Mouse (Mus musculus): ENCODE data around the gene Grap2. TPM values are rescaled to one million over a fixed set of nuclear protein-coding genes. Genes with fewer than 3 reads are reported as not detected.

The Grap2 gene
- polyA plus RNA-seq, 1 experiment, result 16.9 TPM

GRCm38 (mm10) chr15:80658815-80659471, 86.5 kb downstream of the Grap2 start:
- Histone ChIP-seq H3K9me3 (ENCODE audit: control insufficient read depth, low read length) (no peaks in the 10 kb centered on the region), H3K4me3 (replicated peaks) (no peak overlapping the region), H3K4me1 (ENCODE audit: control insufficient read depth) (no peaks in the 10 kb centered on the region), H3K36me3 (ENCODE audit: control insufficient read depth) (no peaks in the 10 kb centered on the region), H3K27me3 (ENCODE audit: control insufficient read depth) (peaks cover 24% of the 10 kb centered on the region)
- TF ChIP-seq TAL1 (IDR thresholded peaks at IDR 0.05; ENCODE audit: low read length) (no peak), GATA1 (IDR thresholded peaks at IDR 0.05; ENCODE audit: low read length) (no peak)

- no peaks in the 10 kb centered on the region for H3K9me3 ChIP-seq (ENCODE audit: control insufficient read depth, low read length)
- peaks cover 20% of the 10 kb centered on the region for H3K27me3 ChIP-seq (ENCODE audit: control insufficient read depth)
- no peak overlapping the region for H3K4me3 ChIP-seq (replicated peaks)
- TF ChIP-seq GATA1 (IDR thresholded peaks at IDR 0.05; ENCODE audit: low read length) (no peak), TAL1 (IDR thresholded peaks at IDR 0.05; ENCODE audit: low read length) (no peak)
- no peaks in the 10 kb centered on the region for H3K36me3 ChIP-seq (ENCODE audit: control insufficient read depth)
- no peaks in the 10 kb centered on the region for H3K4me1 ChIP-seq (ENCODE audit: control insufficient read depth)
Measured at GRCm38 (mm10) chr15:80660963-80661362, 88.6 kb downstream of the Grap2 start.

- TF ChIP-seq TAL1 (IDR thresholded peaks at IDR 0.05; ENCODE audit: low read length) (no peak), GATA1 (IDR thresholded peaks at IDR 0.05; ENCODE audit: low read length) (no peak)
- Histone ChIP-seq H3K36me3 (ENCODE audit: control insufficient read depth) (no peaks in the 10 kb centered on the region), H3K9me3 (ENCODE audit: control insufficient read depth, low read length) (no peaks in the 10 kb centered on the region; the same call in 1 of the 2 replicates), H3K27me3 (ENCODE audit: control insufficient read depth) (peaks cover 20% of the 10 kb centered on the region), H3K4me3 (replicated peaks) (no peak overlapping the region), H3K4me1 (ENCODE audit: control insufficient read depth) (no peaks in the 10 kb centered on the region)
Measured at GRCm38 (mm10) chr15:80664444-80664843, 92.0 kb downstream of the Grap2 start.

DNA sequence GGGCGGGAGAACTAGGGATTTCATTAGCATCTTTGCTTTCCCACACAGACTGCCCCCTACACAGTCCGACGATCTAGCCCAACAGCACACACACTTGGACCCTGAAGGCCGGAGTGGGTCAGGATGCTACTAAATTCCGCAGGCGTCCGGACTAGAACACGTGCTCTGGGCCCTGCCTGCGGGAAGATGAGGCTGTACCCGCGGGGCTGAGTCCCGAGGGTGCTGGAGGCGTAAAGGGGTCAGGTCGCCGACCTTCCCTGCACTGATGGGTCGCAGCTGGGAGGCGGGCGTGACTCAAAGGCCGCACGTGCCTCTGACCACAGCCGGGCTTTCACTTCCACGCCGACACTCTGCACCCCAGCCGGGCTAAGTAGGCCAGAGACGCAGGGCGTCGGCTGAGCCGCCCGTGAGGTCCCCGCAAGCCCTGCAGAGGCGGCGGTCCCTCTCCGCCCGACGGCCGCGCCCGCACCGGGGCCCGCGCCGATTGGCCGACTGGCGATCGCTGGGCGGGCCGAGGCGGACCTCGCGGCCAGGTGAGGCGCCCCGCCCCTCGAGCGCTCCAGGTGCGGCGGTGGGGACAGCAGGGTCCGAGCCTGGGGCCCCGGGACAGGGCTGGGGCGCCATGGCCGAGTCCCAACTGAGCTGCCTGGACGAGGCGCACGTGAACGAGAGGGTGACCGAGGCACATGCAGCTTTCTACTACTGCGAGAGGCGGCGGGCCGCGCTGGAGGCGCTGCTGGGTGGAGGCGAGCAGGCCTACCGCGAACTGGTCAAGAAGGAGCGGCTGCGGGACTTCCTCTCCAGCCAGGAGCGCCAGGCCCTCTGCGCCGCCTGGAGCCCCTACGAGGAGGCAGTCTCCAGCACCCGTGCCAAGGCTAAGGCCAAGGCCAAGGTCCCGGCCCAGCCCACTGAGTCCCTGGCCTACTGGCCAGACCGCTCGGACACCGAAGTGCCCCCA, 99.2 kb downstream of the Grap2 start, which contains the start of gene Fam83f:
Gene Fam83f, plus strand, starts transcription at position 553 of the 958 bp plus-strand sequence.
- no peak for TF ChIP-seq TAL1 (IDR thresholded peaks at IDR 0.05; ENCODE audit: low read length)
- no peak for TF ChIP-seq GATA1 (IDR thresholded peaks at IDR 0.05; ENCODE audit: low read length)
- peaks cover 3% of the 10 kb centered on the region; the same call in 1 of the 2 replicates for H3K9me3 ChIP-seq (ENCODE audit: control insufficient read depth, low read length)
- H3K27me3 ChIP-seq (ENCODE audit: control insufficient read depth), result peaks cover 58% of the 10 kb centered on the region
- peak within 1 kb of the TSS; percentile 38 for H3K4me3 ChIP-seq (replicated peaks)
- H3K4me1 ChIP-seq (ENCODE audit: control insufficient read depth), result peaks cover 6% of the 10 kb centered on the region
- no peaks in the 10 kb centered on the region for H3K36me3 ChIP-seq (ENCODE audit: control insufficient read depth)

DNA sequence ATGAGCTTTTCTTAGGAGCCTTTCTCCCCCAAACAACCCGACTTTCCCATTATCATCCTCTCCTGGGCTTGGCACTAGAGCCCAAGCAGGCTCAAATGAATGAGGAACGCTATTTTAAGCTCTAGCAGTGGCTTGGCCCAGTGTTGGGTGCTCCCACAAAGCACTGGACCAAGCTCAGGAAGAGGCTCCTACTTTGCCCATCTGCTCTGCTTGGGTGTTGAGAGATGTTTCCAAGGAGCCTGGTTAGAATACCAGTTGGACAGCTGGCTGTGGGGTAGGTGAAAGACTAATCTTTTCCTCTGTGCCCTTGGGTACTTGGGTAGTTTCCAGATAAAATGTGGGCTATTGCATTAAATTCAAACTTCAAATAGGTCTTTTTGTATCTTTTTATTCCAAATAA, 100.4 kb downstream of the Grap2 start:
- H3K9me3 ChIP-seq (ENCODE audit: control insufficient read depth, low read length), result peaks cover 3% of the 10 kb centered on the region; the same call in 1 of the 2 replicates
- peaks cover 58% of the 10 kb centered on the region for H3K27me3 ChIP-seq (ENCODE audit: control insufficient read depth)
- TF ChIP-seq TAL1 (IDR thresholded peaks at IDR 0.05; ENCODE audit: low read length), result no peak
- no peak for TF ChIP-seq GATA1 (IDR thresholded peaks at IDR 0.05; ENCODE audit: low read length)
- no peak overlapping the region for H3K4me3 ChIP-seq (replicated peaks)
- H3K4me1 ChIP-seq (ENCODE audit: control insufficient read depth), result peaks cover 6% of the 10 kb centered on the region
- no peaks in the 10 kb centered on the region for H3K36me3 ChIP-seq (ENCODE audit: control insufficient read depth)

DNA sequence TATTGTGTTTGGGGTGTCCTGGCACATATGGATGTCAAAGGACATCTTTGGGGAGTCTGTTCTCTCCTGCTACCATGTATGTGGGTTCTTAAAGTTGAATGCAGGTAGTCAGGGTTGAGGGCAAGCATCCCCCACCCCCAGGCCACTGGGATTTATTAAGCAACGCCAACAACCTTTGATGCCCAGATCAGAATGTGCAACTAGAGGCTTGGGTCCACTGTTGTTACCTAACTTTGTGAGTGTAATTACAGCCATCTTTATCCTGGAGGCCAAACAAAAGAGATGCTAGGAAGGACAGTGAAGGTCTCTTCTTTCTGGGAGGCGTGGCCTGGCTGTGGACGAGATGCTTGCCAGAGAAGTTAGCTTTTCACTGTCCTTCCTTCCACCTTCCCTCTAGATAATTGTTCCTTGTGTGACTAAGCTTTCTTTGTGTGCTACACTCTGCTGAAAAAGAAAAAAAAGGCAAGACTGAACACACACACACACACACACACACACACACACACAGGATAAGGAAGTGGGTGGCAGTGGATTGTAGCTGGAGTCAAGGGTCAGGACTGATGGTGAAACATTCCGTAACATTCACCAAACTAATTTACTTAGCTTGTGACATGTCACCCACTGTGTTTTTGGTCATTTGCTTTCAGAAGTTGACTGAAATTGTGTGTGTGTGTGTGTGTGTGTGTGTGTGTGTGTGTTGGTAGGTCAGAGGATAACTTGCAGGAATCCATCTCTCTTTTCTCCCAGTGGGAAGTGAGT, 101.1 kb downstream of the Grap2 start:
- H3K4me3 ChIP-seq (replicated peaks), result no peak overlapping the region
- no peak for TF ChIP-seq GATA1 (IDR thresholded peaks at IDR 0.05; ENCODE audit: low read length)
- TF ChIP-seq TAL1 (IDR thresholded peaks at IDR 0.05; ENCODE audit: low read length), result no peak
- no peaks in the 10 kb centered on the region for H3K36me3 ChIP-seq (ENCODE audit: control insufficient read depth)
- H3K27me3 ChIP-seq (ENCODE audit: control insufficient read depth), result peaks cover 58% of the 10 kb centered on the region
- H3K9me3 ChIP-seq (ENCODE audit: control insufficient read depth, low read length), result peaks cover 3% of the 10 kb centered on the region; the same call in 1 of the 2 replicates
- H3K4me1 ChIP-seq (ENCODE audit: control insufficient read depth), result peaks cover 6% of the 10 kb centered on the region

DNA sequence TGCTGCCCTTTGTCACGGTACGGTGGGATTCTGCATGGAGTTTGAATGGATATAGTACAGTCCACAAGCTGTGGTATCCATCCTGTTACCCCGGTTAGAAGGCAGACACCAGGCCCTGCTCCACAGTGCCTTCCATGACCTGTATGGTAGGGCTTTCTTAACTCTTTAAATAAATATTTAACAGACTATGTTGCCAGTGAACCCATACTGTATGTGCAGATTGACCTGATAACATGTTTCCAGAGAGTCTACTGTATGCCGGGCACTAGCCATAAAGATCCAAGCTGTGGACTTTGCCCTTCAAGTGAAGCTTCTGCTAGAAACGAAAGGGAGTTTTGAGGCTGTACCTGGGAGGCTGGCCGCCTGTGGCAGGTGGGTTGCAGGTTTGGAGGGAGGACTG, 102.3 kb downstream of the Grap2 start:
- H3K4me1 ChIP-seq (ENCODE audit: control insufficient read depth), result peaks cover 6% of the 10 kb centered on the region
- peaks cover 3% of the 10 kb centered on the region; the same call in 1 of the 2 replicates for H3K9me3 ChIP-seq (ENCODE audit: control insufficient read depth, low read length)
- no peaks in the 10 kb centered on the region for H3K36me3 ChIP-seq (ENCODE audit: control insufficient read depth)
- peaks cover 53% of the 10 kb centered on the region for H3K27me3 ChIP-seq (ENCODE audit: control insufficient read depth)
- no peak overlapping the region for H3K4me3 ChIP-seq (replicated peaks)
- TF ChIP-seq TAL1 (IDR thresholded peaks at IDR 0.05; ENCODE audit: low read length), result no peak

- Histone ChIP-seq H3K4me1 (ENCODE audit: control insufficient read depth) (no peaks in the 10 kb centered on the region; the same call in 1 of the 2 replicates), H3K36me3 (ENCODE audit: control insufficient read depth) (no peaks in the 10 kb centered on the region), H3K27me3 (ENCODE audit: control insufficient read depth) (peaks cover 6% of the 10 kb centered on the region), H3K9me3 (ENCODE audit: control insufficient read depth, low read length) (no peaks in the 10 kb centered on the region), H3K4me3 (replicated peaks) (no peak overlapping the region)
- TF ChIP-seq TAL1 (IDR thresholded peaks at IDR 0.05; ENCODE audit: low read length) (no peak), GATA1 (IDR thresholded peaks at IDR 0.05; ENCODE audit: low read length) (no peak)
Measured at GRCm38 (mm10) chr15:80679515-80680215, 107.3 kb downstream of the Grap2 start.
